Mouse (Mus musculus) activated CD4-positive, CD25-positive, alpha-beta regulatory T cell, adult 4 months (primary cell): Measurements from ENCODE around the gene Sgo2a. TPM values are rescaled to one million over a fixed set of nuclear protein-coding genes. Genes with fewer than 3 reads are reported as not detected.
"Not testable (repeated sequence)": the region's sequence is repeated elsewhere in the genome, so short reads cannot be mapped to it uniquely, and the experiment has no call there.

ENCODE experiments used
- ATAC-seq: one replicate; pipeline ENCODE4 v1.8.0; 2017
- polyA plus RNA-seq, 2 experiments: library from polyadenylated mRNA; unstranded; fragments of 100-300 nt; shearing (Covaris generic); gene quantifications; one replicate each; pipeline ENCODE4 v1.2.1; 2017

Sgo2a gene
- 1 to 10 TPM; 3.0 to 3.5 TPM for polyA plus RNA-seq

DNA sequence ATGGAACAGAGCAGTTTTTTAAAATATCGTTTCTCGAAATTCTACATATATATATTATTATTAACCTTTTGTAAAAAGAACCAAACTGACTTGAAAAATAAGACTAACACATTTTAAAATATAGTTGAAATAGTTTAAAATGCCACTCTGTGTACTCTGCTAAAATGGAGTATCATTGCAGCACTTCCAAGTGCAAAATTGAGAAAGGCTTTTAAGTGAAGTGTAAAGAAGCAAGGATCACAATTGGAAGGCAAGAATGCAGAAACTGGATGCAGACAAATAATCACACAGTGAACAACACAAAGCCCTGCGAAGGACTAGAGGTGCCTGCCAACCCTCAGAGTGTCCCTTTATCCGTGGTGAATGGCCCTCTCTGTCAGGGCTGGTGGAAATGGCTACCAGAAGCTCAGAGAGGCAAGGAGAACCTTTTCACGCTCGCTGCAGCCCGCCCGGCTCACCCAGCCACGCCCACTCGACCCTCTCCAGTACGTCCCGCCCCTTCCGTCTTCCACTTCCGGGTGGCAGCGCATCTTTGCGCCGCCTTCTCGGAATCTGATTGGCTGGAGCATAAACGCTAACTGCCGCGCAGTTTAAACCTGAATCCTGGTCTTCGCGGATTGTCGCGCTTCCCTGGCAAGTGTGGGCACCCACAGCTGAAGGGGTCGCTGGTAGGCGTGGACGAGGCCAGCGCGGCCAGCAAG is at the start of gene Sgo2a:
Gene Sgo2a (plus strand): TSS at position 540 of the 701 bp plus-strand sequence.
- ATAC-seq = peak; percentile 100

DNA sequence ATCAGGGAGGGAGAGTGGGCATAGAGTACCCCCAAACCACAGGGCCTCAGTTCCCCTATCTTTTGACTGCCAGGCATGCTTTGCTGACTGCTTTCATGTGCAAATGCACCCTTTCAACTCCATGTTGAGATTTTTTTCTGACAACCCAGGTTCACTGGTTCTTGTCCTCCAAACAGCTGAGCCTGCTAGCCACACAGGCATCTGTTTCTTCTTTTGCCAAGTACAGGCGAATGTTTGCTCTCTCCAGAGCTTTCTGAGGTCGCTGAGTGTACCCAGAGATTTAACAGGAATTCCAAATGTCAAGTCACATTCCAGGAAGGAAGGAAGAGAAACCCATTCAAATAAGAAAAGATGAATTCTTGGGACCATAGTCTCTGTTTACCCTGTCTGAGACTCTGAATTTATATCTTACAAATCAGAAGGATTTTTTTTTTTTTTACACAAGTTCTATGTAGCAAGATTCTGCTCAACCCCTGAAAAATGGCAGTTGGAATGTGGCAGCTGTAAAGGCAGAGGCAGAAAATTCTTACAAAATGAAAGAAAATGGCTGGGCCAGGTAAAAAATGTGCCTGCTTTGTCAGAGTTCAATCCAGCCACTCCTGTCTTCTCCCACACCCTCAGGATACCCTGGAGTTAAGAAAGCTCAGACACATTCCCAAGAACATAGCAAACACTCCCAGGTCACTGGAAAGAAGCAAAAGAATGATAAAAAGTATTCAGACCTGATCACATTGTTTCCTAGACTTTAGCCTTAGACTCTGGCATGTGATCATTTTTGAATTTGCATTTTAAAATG is 48.0 kb upstream of the Sgo2a start:
- ATAC-seq = no peak

DNA sequence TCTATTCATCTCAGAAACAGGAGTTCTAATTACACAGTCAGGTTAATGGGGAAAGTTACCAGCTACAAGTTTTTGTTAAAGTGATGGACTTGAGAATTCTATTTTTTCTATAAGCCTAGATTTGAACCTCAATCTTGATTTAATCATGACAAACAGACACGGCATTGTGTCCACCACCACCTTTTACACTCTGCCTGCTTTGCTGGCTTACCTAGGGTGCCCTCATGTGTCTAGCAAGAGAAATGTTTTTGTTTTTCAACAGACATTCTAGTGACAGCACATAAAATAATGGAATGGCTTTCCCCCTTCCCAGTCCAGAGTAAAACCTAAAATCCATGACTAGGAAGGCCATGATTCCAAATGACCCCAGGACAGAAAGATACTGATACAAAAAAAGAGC is 46.6 kb upstream of the Sgo2a start:
- no peak for ATAC-seq

DNA sequence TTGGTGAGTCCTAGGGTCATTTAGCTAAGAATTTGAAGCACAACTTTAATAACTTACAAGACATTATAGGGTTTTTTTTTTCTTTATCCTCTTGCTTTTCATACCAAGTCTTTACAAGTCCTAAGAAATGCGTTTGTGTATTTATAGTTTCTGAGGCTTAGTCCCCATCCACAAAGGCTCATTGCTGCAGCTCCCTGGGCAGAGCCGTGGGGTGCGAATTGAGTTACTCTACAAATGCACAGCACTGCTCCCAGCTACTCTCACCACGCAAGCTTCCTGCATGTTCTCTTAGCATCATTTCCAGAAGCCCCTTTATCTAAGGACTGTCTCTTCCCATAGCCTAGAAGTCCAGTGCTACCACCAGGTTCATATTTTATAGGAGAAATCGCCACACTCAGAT is 46.1 kb upstream of the Sgo2a start:
- ATAC-seq = no peak

DNA sequence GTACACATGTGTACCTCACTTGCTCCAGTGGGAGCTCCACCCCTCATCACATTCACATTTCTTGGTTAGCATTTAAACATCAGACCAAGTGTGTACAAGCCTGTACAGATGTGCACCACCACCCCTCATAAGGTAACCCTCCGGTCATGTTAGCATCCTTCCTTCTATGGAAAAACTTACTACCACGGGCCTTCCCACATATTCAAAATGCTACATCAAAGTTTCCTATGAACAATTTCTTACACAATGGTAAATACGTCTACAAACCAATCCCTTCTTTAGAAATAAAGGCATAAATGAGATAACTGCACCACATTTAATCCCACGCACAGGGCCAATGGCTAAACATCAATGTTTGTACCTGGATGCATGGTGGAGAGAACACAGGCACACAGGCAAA is 43.3 kb upstream of the Sgo2a start:
- ATAC-seq = no peak

DNA sequence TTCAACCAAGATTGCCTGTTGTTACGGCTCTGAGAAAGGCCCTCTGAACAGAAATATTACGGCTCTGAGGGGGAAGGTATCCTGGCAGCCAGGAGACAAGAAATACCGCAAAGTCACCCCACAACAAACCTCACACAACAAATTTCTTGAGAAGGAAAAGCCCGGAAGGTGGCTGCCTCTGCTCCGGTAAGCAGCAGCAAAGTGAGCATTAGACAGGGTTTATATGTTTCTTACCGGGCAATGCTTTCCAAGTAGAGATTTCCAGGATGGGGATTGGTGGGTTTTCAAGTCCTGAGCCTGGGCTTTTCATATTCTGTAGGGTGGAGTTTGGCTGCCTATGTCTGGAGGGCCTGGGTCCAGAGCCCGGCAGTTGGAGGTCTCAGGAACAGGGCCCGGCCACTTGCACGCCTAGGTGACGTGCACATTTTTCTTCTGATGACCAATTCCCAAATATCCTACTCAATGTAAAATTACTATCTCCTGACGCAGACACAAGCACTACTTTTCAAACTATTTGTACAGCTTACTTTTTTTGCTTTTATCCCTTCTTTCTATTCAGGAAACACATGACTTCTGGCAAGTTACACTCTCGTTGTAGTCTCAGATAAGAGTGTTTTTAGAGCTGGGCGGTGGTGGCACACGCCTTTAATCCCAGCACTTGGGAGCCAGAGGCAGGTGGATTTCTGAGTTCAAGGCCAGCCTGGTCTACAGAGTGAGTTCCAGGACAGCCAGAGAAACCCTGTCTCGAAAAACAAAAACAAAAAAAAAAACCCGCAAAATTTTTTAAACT is 42.0 kb upstream of the Sgo2a start:
- no peak for ATAC-seq

DNA sequence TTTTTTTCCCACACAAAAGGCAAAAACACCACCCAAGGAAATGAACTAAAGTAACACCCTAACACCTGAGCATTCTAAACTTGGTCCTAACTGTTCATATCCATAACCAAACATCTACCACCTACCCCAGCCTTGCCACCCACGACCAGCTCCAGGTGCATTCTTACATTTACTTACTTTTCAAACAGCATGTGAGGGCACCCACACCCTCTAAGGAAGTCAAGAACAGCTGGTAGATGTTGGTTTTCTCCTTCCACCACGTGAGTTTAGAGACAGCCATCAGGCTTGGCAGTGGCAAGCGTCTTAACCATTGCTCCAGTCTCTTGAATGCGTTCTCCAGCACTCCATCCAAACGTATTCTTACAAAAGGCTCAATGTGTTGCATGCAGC is 41.4 kb upstream of the Sgo2a start:
- no peak for ATAC-seq

DNA sequence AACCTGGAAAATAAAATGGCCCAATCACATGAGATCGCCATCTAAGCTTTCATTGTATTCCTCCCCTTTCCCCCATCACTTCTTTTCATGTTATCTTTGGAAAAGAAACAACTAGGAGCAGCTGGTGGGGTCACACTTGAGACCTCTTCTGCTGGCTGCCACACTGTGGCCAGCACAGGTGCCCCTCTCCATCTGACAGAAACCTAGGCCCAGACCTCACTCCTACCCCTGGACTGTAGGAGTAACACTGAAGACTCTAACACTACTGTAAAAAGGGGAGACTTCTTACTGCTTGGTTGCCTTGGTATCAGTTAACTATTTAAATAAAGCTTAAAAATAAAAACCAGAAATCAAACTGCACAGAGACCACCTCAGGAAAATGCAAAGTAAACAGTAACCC is 40.0 kb upstream of the Sgo2a start:
- no peak for ATAC-seq

DNA sequence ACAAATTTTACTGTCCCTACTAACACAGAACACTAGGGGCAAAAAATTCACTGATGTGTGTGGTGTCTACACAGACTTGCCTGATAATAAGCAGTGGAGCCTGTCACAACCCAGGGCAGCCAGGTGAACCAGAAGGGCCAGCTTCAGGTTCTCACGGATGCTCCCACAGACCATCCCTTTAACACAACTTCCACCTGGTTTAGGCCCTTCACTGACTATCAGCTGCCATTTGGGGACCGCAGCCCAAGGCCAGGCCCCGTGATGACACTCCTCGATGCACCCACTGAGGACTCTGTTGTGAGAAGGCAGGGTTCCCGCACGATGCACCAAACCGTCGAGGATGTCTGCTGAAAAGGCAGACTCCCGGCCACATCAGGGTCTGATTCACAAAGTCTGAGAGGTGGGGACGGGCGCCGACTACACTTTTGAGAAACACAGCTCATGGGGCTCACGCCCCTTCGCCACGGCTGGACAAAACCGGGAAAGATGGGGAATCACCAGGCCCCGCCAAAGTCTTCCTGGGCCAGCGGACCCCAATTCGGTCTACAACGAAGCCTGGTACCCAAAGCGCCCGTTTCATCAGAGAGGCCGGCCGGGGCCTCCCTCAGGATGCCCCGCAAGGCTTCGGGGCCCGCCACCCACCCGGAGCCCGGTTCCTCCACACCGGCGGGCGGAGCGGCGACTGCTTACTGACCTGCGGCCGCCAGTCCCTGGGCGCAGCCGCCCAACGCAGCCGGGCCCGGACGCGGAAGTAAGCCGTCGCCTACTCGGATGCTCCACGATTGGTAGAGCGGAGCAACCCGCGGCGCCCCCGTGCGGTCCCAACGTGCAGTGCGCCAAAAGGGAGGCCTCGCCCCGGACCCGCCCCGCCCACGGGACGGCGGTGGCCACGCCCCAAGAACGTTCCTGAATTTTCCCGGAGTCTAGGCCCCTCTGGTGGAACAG is 26.2 kb upstream of the Sgo2a start:
- ATAC-seq = peak; percentile 96

DNA sequence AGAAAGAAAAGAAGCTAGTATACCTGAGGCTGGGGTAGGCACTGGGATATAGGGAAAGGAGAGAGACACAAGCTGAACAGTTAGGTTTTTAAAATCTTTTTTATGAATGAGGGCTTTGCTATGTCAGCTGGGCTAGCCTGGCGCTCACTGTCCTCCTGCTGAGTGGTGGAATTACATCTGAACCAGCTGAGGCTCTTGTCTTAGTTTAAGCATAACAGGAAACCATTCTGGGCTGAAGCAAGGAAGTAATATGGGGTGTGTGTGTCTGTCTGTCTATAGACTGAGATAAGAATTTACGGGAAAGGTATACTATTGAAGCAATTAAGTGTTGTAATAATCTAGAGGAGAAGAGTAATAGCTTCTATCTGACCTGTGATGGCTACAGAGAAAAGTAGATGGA is 24.2 kb upstream of the Sgo2a start:
- no peak for ATAC-seq

DNA sequence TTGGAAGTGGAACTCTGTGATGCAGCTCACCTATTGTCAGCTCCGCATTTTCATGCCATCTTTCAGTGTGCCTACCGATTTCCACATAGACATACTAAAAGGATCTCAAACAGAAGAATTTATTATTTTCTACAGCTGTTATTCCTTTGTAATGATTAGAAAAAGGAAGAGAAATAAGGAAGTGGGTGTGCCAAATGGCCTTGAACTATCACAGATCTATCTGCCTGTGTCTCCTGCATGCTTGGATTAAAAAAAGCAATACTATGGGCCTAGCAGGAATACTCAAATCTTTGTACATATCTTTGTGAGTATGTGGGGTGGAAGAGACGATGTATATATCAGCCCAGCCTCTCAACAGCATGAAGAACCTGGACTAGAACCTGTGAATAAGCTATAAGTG is 18.9 kb upstream of the Sgo2a start:
- no peak for ATAC-seq

DNA sequence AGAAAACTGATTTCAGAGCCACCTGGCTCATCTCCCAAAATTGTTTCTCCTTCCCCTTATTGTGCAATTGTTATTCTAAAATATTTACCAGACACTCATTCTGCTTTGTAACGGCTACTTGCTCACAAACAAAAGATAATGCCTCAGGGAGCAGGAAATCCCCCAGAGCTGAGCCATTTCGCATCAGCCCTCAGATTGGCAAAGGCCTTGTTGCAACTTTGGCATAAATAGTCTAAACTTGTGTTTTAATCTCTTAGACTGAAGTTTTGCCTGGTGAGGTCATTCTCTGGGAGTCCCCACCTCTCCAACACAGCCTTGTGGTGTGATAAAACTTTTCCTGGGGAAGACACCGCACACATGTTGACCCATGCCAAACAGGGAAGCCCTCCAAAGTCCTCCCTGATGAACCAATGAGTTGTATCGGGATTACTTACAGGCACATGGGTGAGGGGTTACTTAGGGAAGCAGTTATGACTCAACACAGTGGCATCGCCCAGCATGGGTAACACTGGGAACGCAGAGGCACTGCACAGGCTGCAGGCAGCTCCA is 6.6 kb upstream of the Sgo2a start:
- ATAC-seq = no peak

DNA sequence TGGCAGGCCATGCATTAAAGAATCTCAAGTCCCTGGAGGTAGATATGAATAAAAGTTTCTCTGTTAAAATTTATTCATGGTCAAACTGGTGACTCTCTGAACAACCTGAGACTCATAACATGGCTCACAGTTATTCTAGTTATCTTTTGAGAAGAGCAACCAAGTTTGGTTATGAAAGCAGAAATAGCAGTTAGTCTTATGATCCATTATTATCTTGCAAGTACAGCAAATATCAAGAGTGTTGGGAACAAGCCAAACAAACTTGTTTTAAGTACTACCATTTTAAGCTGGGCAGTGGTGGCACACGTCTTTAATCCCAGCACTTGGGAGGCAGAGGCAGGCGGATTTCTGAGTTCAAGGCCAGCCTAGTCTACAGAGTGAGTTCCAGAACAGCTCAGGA is 4.5 kb upstream of the Sgo2a start:
- no peak for ATAC-seq

DNA sequence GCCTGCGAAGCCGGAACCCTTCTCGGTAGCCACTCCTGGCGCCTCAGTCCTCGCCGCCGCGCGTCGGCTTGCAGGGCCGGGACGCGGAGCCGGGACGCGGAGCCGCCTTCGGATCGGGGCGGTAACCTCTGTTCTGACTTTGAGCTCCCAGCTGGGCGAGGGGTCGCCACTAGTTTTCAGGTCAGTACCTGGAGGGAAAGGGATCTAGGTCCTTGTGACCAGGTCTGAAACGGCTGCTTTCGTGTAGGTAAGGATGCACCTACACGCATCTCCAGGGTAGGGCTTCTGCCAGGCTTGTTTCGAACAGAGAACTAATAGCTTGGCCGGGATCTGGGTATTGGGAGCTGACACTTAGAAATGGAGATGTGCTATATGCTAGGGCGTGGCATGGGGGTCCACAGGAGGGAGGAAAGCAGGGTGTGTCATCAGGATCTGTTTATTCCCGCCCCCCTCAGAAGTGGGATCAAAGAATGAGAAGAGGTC is 403 bp downstream of the Sgo2a start:
- ATAC-seq = peak; percentile 53

DNA sequence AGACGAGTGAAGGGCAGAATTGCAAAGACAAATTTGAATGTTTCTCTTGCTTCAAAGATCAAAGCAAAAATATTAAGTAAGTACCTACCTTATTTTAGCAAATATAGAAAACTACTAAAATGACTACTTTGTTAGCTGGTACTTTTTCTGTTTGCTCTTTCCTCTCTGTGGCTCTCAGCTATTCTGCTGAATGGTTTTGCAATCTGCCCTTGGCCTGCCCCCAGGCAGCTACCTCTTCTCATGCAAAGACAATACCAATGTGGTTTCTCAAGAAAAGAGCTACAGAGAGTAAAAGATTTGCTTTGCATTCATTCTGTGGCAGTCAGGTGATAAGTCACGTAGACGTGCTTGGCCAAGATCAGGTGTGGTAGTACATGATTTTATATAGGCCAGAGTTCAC is 2.4 kb downstream of the Sgo2a start:
- no peak for ATAC-seq

DNA sequence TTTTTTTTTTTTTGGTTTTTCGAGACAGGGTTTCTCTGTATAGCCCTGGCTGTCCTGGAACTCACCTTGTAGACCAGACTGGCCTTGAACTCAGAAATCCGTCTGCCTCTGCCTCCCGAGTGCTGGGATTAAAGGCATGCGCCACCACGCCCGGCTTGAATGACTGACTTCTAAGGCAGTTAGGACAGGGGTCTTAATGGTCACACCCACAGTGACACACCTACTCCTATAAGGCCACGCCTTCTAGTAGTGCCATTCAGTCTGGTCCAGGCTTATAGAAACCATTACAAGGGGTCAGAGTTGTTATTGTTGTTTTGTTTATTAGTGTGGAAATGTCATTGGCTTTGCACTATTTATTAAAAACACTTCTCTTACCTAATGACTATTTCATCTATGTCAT is 10.6 kb downstream of the Sgo2a start:
- not testable (repeated sequence) for ATAC-seq

DNA sequence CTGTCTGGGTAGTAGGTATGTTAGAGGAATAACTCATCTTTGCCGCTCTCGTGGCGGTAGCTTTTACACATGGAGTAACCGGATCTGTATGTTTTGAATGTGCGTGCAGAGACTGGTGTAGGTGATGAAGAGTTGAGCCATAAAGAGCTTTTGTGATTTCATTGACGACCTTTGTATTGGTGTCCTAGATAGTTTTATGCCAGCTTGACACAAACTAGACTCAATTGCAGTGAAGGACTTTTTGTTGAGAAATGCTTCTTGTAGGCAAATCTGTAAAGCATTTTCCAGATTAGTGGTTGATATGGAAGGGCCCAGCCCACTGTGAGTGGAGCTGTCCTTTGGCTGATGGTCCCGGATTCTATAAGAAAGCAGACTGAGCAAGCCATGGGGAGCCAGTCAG is 23.1 kb downstream of the Sgo2a start, which contains the start of gene Kctd18:
Gene Kctd18 (minus strand): TSS at position 101 of the 400 bp plus-strand sequence.
- ATAC-seq = no peak

DNA sequence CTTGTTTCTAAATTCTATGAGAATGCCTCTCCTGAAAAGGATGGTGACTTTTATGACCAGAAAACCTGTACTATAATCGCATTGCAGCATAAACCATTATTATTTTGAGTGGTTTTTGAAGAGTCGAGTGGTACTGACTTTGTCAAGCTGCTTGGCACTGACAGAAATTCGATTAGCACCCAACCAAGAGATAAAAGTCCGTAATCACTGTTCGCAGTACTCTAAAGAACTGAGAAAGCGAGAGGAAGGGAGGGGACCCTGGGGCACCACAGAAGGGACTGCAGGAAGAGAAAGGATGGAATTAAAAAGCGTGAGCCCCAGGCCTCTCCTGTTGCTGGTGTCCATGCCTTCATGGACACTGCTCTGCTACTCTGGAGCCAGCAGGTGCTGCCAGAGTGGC is 31.9 kb downstream of the Sgo2a start:
- ATAC-seq = no peak

DNA sequence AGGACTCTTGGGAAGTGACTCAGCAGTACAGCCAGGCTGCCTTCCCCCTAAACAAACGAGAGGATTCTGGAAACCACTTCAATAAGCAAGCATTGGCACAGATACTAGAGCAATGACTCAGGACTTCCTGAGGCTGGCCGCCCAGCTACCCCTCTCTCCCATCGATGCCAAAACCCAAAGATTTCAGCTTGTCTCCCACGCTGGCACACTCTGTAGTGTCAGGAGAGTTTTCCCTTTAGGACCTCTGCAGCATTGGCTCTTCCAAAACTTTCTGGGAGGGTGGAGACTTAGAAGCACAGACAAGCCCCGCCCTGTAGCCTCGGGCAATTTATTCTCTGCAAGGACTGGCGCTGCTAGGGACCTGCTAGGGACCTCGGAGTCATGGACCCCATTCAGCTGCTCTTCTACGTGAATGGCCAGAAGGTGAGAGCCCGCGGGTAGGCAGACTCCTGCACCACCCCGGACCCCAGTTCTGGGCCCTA is 33.9 kb downstream of the Sgo2a start, which contains the start of gene Aox1:
Gene Aox1 (plus strand): TSS at position 296 of the 482 bp plus-strand sequence.
- no peak for ATAC-seq

DNA sequence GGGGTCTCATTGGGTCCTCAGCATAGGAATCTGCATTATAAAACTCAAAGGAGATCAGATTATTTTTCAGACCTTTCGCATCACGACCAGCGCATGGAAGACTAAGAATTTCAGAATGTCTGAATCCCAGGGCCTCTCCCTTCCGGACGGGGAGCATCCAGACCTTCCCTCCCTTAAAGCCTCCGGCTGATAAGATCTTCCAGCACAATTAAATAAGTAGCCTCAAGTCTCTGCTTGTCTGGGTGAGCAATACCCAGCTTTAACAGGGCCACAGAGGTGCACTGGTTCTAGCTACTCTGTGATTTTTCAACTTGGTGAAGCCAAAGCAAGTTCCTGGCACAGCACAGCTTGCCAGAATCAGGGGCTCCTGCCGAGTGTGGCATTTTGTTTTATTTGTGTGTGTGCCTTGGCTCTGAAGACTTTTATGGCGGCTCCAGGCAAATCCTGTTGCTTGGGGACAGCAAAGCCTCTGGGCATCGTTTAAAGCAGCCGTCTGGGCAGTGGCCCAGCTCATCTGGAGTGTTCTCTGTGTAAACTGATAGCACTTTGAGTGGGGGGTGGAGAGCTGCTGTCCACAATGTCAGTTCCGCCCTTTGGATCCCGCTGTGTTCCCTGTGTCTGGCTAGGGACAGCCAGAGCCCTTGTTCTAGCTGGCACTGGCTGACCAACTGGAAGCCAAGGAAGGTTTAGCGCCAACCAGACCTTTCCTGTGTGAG is 34.5 kb downstream of the Sgo2a start:
- no peak for ATAC-seq
